Mouse (Mus musculus) activated CD4-positive, CD25-positive, alpha-beta regulatory T cell, adult 9 weeks (primary cell): ENCODE results near the gene Olfr1453. TPM values are rescaled to one million over a fixed set of nuclear protein-coding genes. Genes with fewer than 3 reads are reported as not detected.

Source experiments
- polyA plus RNA-seq: library from polyadenylated mRNA; unstranded; fragments of 100-300 nt; shearing (Covaris generic); gene quantifications from one replicate; pipeline ENCODE4 v1.2.1, GENCODE M21; 2017

Gene Olfr1453
- not detected for polyA plus RNA-seq

DNA sequence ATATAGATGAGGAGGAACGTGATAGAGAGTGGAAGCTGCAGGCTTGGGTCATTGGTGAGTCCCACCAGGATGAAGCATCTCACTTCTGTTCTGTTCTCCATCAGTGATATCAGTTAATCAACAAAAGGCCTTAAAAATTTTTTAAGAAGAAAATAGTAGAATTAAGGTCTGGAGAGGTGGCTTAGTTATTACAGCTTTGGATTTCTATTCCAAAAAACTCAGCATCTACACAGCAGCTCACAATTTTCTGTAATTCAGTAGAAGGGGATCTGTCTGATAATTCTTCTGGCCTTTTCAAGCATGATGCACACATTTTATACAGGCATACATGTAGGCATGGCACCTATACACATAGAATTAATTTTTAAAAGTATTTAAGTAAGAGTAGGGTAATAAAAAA, at the start of gene Olfr1453:
TSS of gene Olfr1453 (minus strand) at position 101 of the 400 bp plus-strand sequence.

DNA sequence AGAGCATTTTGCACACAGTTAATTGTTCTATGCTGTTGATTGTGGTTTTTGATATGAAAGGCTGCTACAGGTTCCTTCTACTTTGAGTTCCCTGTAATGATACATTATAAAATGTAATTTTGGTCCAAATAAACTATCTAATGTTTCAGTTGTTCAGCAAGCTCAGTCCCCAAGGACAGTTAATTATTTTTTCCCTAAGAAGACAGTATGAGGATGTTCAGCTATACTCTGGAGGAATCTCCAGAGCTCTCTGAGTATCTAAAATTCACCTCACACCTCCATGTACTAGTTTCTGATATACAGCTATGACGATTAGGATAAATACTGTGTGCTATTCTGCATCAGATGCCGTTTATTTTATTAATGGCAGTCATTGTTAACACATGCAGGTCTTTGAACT, 32.2 kb upstream of the Olfr1453 start, which contains the start of gene Olfr1454:
TSS of gene Olfr1454 (plus strand) at position 301 of the 400 bp plus-strand sequence.

GRCm38 (mm10) chr19:12994714-12995113, 33.4 kb downstream of the Olfr1453 start, which contains the start of gene Olfr1451:
Olfr1451 (plus strand) TSS chr19:12995014.

Other genes starting within 250 kb of the Olfr1453 start
- 9.3 TPM for gene Zfp91, start 232.2 kb downstream of the Olfr1453 start, polyA plus RNA-seq
- 255 TPM for gene Lpxn, start 232.1 kb downstream of the Olfr1453 start, polyA plus RNA-seq
- gene Gm5244, start 181.6 kb downstream of the Olfr1453 start, polyA plus RNA-seq: not detected
- gene Olfr1444, start 171.0 kb downstream of the Olfr1453 start, polyA plus RNA-seq: 0.22 TPM
- gene Olfr1445, start 144.5 kb downstream of the Olfr1453 start, polyA plus RNA-seq: not detected
- gene Olfr1446, start 134.8 kb downstream of the Olfr1453 start, polyA plus RNA-seq: not detected
- gene Olfr1447, start 124.6 kb downstream of the Olfr1453 start, polyA plus RNA-seq: not detected
- not detected for gene Olfr1448, start 103.9 kb downstream of the Olfr1453 start, polyA plus RNA-seq
- not detected for gene Olfr1449, start 97.5 kb downstream of the Olfr1453 start, polyA plus RNA-seq
- not detected for gene Olfr1450, start 78.1 kb downstream of the Olfr1453 start, polyA plus RNA-seq
- gene Olfr1451, start 33.3 kb downstream of the Olfr1453 start, polyA plus RNA-seq: not detected
- not detected for gene Olfr1454, start 32.3 kb upstream of the Olfr1453 start, polyA plus RNA-seq
- not detected for gene Olfr1457, start 69.6 kb upstream of the Olfr1453 start, polyA plus RNA-seq
- not detected for gene Olfr1458, start 78.4 kb upstream of the Olfr1453 start, polyA plus RNA-seq
- gene Olfr1459, start 121.2 kb upstream of the Olfr1453 start, polyA plus RNA-seq: not detected
- gene Olfr1461, start 134.7 kb upstream of the Olfr1453 start, polyA plus RNA-seq: not detected
- not detected for gene Olfr1462, start 157.4 kb upstream of the Olfr1453 start, polyA plus RNA-seq
- not detected for gene Olfr1463, start 203.0 kb upstream of the Olfr1453 start, polyA plus RNA-seq